Mouse (Mus musculus) stomach, postnatal 0 days (tissue): Measurements from ENCODE around the gene Serpina3g. TPM values are rescaled to one million over a fixed set of nuclear protein-coding genes. Genes with fewer than 3 reads are reported as not detected.

Source experiments
- ATAC-seq: fragments of 200-750 bp; cut with Nextera tagmentation; 2 replicates; pipeline ENCODE4 v1.8.0; 2017; ENCODE audit not compliant: low FRiP score, low TSS enrichment
- DNase-seq: peaks from one replicate; pipeline ENCODE4 v3.0.0-alpha.2; 2016; ENCODE audit warnings: low spot score
- H3K27ac ChIP-seq: fragments of 300-500 bp; sonication (generic); replicated peaks from 2 replicates; pipeline ENCODE4 v1.5.1; 2014; ENCODE audit warnings: mild to moderate bottlenecking, control low read depth
- H3K27me3 ChIP-seq: fragments of 300-500 bp; sonication (generic); 2 replicates; pipeline ENCODE4 v1.6.1; 2014; ENCODE audit warnings: low read length; ENCODE audit not compliant: control insufficient read depth, insufficient read depth
- H3K36me3 ChIP-seq: fragments of 300-500 bp; sonication (generic); 2 replicates; pipeline ENCODE4 v1.6.1; 2014; ENCODE audit warnings: low read length, mixed read lengths; ENCODE audit not compliant: control insufficient read depth, insufficient read depth
- H3K4me1 ChIP-seq: fragments of 300-500 bp; sonication (generic); replicated peaks from 2 replicates; pipeline ENCODE4 v1.6.1; 2014; ENCODE audit warnings: antibody characterized with exemption; ENCODE audit not compliant: control insufficient read depth, insufficient read depth
- H3K4me2 ChIP-seq: fragments of 300-500 bp; sonication (generic); replicated peaks from 2 replicates; pipeline ENCODE4 v1.6.1; 2014; ENCODE audit warnings: low read depth, mild to moderate bottlenecking, control low read depth, moderate library complexity
- H3K4me3 ChIP-seq: fragments of 300-500 bp; sonication (generic); 2 replicates; pipeline ENCODE4 v1.5.1; 2014; ENCODE audit warnings: low read depth, low read length, control low read depth
- H3K9ac ChIP-seq: fragments of 300-500 bp; sonication (generic); 2 replicates; pipeline ENCODE4 v1.6.1; 2014; ENCODE audit warnings: mild to moderate bottlenecking, low read length, control low read depth, mixed read lengths
- H3K9me3 ChIP-seq: fragments of 300-500 bp; sonication (generic); 2 replicates; pipeline ENCODE4 v1.6.1; 2016; ENCODE audit warnings: low read length; ENCODE audit not compliant: control insufficient read depth
- CTCF ChIP-seq: IDR thresholded peaks from 2 replicates; pipeline ENCODE4 v1.5.1; 2016; ENCODE audit warnings: antibody characterized with exemption, low read depth, mild to moderate bottlenecking, moderate library complexity
- EP300 ChIP-seq: optimal IDR thresholded peaks from 2 replicates; pipeline ENCODE3; 2016; ENCODE audit warnings: antibody characterized with exemption
- WGBS: fragments of 180-500 bp; shearing (Covaris S2); extraction: QIAGEN DNeasy Blood & Tissue Kit; methylation state at CpG from one replicate; pipeline ENCODE4 v1.1.7; 2014; 5-methylcytosine and 5-hydroxymethylcytosine counted together
- polyA plus RNA-seq: library from polyadenylated mRNA; unstranded; fragments of >200 nt; fragmentation: Nextera tagmentation; extraction: Ambion mirVana; gene quantifications from 2 replicates; pipeline ENCODE4 v1.2.1, GENCODE M21; 2015

Serpina3g gene
- polyA plus RNA-seq, 1 experiment from 2014 or later, result 5.8 TPM

DNA sequence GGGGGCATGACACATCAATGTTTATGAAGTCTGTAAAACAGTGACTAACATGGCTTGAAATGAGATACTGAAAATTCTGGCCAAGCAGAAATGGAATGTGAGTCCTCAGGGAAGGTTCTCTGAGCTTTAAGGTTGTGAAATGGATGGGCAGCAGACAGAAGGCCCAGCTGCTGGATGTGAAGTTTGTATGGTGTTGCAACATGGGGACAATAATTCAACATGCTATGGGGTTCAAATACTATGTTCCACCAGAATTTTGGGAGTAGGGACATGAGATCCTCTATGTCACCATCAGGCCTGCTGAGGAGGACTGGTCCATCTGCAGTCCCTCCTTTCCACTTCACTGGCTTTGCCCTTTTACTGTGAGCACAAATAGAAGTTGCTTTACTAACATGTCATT, 7.3 kb downstream of the Serpina3g start:
- TF ChIP-seq CTCF (no peak), EP300 (no peak)
- Histone ChIP-seq H3K27me3 (no peaks in the 10 kb centered on the region), H3K4me2 (no peak overlapping the region), H3K9ac (no peak overlapping the region), H3K4me3 (no peak overlapping the region), H3K4me1 (no peaks in the 10 kb centered on the region), H3K9me3 (no peaks in the 10 kb centered on the region), H3K27ac (no peak overlapping the region), H3K36me3 (no peaks in the 10 kb centered on the region)
- DNase-seq (no peak), ATAC-seq (no peak)

DNA sequence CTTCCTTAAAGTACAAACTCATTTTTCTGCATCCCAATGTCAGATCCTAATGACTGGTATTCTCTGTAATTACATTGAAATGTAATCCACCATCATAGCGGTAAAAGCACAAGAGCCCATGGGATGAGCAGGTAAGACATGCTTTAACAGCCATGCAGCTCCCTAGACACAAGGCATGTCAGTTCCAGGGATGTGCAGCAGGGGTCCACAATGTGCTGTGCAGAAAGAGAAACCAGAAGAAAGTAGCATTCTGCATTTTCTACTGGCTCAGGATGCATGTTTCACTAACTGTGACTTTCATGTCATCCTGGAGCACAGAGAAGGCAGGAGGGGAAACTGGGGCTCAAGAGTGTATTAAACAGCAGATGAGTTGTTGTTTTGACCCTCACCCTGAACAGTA, 9.0 kb downstream of the Serpina3g start:
- Histone ChIP-seq H3K27ac (no peak overlapping the region), H3K36me3 (no peaks in the 10 kb centered on the region), H3K4me1 (no peaks in the 10 kb centered on the region), H3K9ac (no peak overlapping the region), H3K4me3 (no peak overlapping the region), H3K4me2 (no peak overlapping the region), H3K27me3 (no peaks in the 10 kb centered on the region), H3K9me3 (no peaks in the 10 kb centered on the region)
- 79% methylated on average over 1 of the region's 1 CpGs for WGBS
- no peak for DNase-seq
- TF ChIP-seq EP300 (no peak), CTCF (peak; percentile 70)
- ATAC-seq, result no peak

DNA sequence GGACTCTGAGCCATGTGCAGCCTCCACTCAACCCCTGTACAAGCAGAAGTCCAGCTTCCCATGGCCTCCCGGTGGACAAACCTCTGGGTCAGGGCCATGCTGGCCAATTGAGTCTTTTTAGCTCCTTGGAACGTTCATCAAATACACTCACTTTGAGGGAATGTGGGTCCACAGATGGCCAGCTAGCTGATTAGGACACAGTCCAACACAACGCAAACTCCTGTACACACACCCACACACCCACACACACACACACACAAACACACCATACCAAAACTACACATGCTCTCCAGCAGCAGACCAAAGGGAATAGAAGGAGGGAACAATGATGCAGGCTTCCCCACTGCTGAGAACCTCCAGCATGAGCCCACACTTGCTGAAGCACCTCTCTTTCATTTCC, 9.6 kb downstream of the Serpina3g start:
- Histone ChIP-seq H3K36me3 (no peaks in the 10 kb centered on the region), H3K4me1 (no peaks in the 10 kb centered on the region), H3K9me3 (no peaks in the 10 kb centered on the region), H3K4me3 (no peak overlapping the region), H3K9ac (no peak overlapping the region), H3K4me2 (no peak overlapping the region), H3K27ac (no peak overlapping the region), H3K27me3 (no peaks in the 10 kb centered on the region)
- DNase-seq, result no peak
- TF ChIP-seq EP300 (no peak), CTCF (no peak)
- WGBS, result 50% methylated on average over 3 of the region's 3 CpGs
- ATAC-seq, result no peak

DNA sequence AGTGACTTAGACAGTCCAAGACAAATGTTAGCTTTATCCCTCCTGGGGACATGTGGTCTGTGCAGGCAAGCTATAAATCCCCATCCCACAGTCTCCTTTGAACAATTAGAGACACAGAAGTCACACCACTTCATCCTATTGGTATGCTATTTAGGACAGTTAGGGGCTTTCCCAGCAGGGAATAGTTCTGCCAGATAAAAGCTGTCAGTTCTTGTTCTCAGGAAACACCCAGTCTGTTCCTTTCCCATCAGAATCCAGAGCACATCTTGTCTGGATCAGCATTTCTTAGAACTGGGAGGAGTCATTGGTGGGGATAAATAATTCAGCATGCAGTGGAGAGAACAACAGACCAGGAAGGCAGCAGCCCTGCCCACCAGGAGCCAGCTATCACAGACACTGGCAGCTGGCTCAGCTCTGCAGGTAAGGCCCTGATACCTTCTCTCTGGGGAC, 11.5 kb downstream of the Serpina3g start:
- DNase-seq, result no peak
- TF ChIP-seq EP300, result no peak
- no peak for TF ChIP-seq CTCF
- no peak for ATAC-seq

DNA sequence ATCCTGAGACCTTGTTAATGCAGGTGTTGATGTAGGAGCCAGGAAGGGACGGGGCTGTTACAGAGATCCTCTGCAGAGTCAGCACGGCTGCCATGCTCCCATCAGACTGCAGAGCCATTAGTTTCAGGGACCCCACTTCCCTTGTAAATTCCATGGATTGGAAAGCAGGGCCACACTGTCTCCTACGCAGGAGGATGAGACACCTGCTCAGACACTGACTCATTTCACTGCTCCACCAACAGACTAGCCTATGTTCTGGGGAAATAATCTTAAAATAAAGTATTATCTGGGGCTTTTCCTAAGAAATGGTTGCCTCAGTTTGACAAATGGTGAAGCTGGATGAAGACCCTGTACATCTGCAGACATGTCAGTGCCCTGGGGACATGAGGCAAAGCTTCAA, 12.2 kb downstream of the Serpina3g start:
- no peak overlapping the region for H3K4me2 ChIP-seq
- DNase-seq, result no peak
- ATAC-seq, result no peak
- WGBS, result 55% methylated on average over 3 of the region's 3 CpGs
- no peak for TF ChIP-seq CTCF
- TF ChIP-seq EP300, result no peak
- no peak overlapping the region for H3K4me3 ChIP-seq
- H3K9ac ChIP-seq, result no peak overlapping the region
- no peaks in the 10 kb centered on the region for H3K36me3 ChIP-seq
- H3K27me3 ChIP-seq, result no peaks in the 10 kb centered on the region
- no peaks in the 10 kb centered on the region for H3K4me1 ChIP-seq
- no peak overlapping the region for H3K27ac ChIP-seq
- H3K9me3 ChIP-seq, result no peaks in the 10 kb centered on the region

More for the DNA sequence above, 11.5 kb downstream of the Serpina3g start:
- H3K9ac ChIP-seq, result no peak overlapping the region
- H3K36me3 ChIP-seq, result no peaks in the 10 kb centered on the region
- no peaks in the 10 kb centered on the region for H3K27me3 ChIP-seq
- H3K4me1 ChIP-seq, result no peaks in the 10 kb centered on the region
- no peaks in the 10 kb centered on the region for H3K9me3 ChIP-seq
- no peak overlapping the region for H3K4me2 ChIP-seq
- H3K27ac ChIP-seq, result no peak overlapping the region
- H3K4me3 ChIP-seq, result no peak overlapping the region

DNA sequence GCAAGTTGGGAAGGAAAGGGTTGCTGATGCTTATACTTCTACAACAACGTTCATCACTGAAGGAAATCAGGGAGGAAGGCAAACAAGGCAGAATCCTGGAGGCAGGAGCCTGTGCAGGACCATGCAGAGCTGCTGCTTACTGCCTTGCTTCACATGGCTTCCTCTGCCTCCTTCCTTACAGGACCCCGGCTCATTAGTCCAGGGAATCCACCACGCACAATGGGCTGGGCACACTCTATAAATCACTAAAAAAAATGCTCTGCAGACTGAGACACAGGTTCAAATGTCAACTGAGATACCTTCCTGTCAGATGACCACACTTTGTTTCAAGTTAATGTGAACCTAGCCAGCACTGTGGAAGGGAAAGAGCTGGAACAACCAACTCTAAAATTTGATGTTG, 25.0 kb downstream of the Serpina3g start:
- TF ChIP-seq CTCF (no peak), EP300 (no peak)
- H3K4me1 ChIP-seq, result no peaks in the 10 kb centered on the region
- DNase-seq (no peak), ATAC-seq (no peak)
- no peaks in the 10 kb centered on the region for H3K9me3 ChIP-seq
- no peaks in the 10 kb centered on the region for H3K27me3 ChIP-seq
- H3K27ac ChIP-seq, result no peak overlapping the region
- 38% methylated on average over 3 of the region's 3 CpGs for WGBS
- H3K36me3 ChIP-seq, result no peaks in the 10 kb centered on the region
- H3K4me3 ChIP-seq, result no peak overlapping the region
- H3K4me2 ChIP-seq, result no peak overlapping the region
- no peak overlapping the region for H3K9ac ChIP-seq
